ENCODE assay signal across 29 mouse cellular contexts in genomic region chr8:90378036-90378435, GRCm38 (mm10). TPM values are rescaled to one million over a fixed set of nuclear protein-coding genes. Genes with fewer than 3 reads are reported as not detected.
DNase-seq lines count a peak whose midpoint lies in the region; TF ChIP-seq lines count a peak whose summit lies in the region.
"Had no signal": no experiment of that assay in that cellular context is flagged by ENCODE, and none has a peak within 500 bp of the region (broad histone marks: within the 10 kb centered on the region; RNA-seq: fewer than 3 reads in every experiment).

No protein-coding gene starts in this region.

- peak; percentile 14 for DNase-seq in lung, postnatal 36 days
- DNase-seq in lung, postnatal 14 days, result no peak
- DNase-seq in large intestine, adult 2 months (ENCODE audit: low read depth, low spot score), result peak; percentile 90
- no peak for DNase-seq in cerebellum, adult 11 months
- DNase-seq in left cerebral cortex, postnatal 10 days (ENCODE audit: extremely low spot score in 1 of 2, low spot score in 2 of 2), result no peak
- DNase-seq in liver, result no peak
- DNase-seq: adrenal gland, postnatal 14 days; cerebellum, adult 11-12 months; cerebellum, adult 9-11 months; forebrain, postnatal 0 days; gastrocnemius, postnatal 14 days; heart, adult 18-20 months; heart, postnatal 10 days; kidney, adult 9 months; kidney, postnatal 10 days; left cerebral cortex, postnatal 4 days; liver, embryonic 13.5 days; lung, adult 18-20 months; thymus, postnatal 25 days had no signal

- H3K27me3 ChIP-seq in small intestine, adult 2 months (ENCODE audit: control insufficient read depth, insufficient read depth, low read length), result no peaks in the 10 kb centered on the region
- H3K27me3 ChIP-seq: embryonic facial prominence, embryonic 15.5 days; forebrain, embryonic 12.5 days; heart, embryonic 13.5 days; hindbrain, embryonic 15.5 days; liver, embryonic 13.5 days; neural tube, embryonic 13.5 days; stomach, embryonic 15.5 days had no signal

- TF ChIP-seq CTCF in small intestine, adult 2 months (IDR thresholded peaks at IDR 0.05; ENCODE audit: extremely low read depth, insufficient read length, insufficient replicate concordance, low read depth, low read length), result no peak

- intact Hi-C loops in left cerebral cortex, postnatal 10 days (cut with DNase I), result no loop called here

- H3K4me3 ChIP-seq in small intestine, adult 2 months (ENCODE audit: low read depth, low read length), result no peak overlapping the region
- H3K4me3 ChIP-seq: embryonic facial prominence, embryonic 10.5 days; embryonic facial prominence, embryonic 15.5 days; forebrain, embryonic 12.5 days; heart, embryonic 13.5 days; hindbrain, embryonic 10.5 days; hindbrain, embryonic 15.5 days; liver, embryonic 13.5 days; neural tube, embryonic 13.5 days; stomach, embryonic 15.5 days had no signal

- peak overlapping the region; percentile 96 for H3K27ac ChIP-seq in small intestine, adult 2 months (ENCODE audit: insufficient read depth, low read depth, low read length)
- H3K27ac ChIP-seq: embryonic facial prominence, embryonic 10.5 days; embryonic facial prominence, embryonic 15.5 days; forebrain, embryonic 12.5 days; heart, embryonic 13.5 days; hindbrain, embryonic 10.5 days; hindbrain, embryonic 15.5 days; liver, embryonic 13.5 days; neural tube, embryonic 13.5 days; stomach, embryonic 15.5 days had no signal

- no peak for TF ChIP-seq POLR2A in small intestine, adult 2 months (IDR thresholded peaks at IDR 0.05; ENCODE audit: low read depth, low read length)

- H3K36me3 ChIP-seq in small intestine, adult 2 months (ENCODE audit: control insufficient read depth, insufficient read depth, low read length), result no peaks in the 10 kb centered on the region
- H3K36me3 ChIP-seq: embryonic facial prominence, embryonic 10.5 days; embryonic facial prominence, embryonic 15.5 days; forebrain, embryonic 12.5 days; heart, embryonic 13.5 days; hindbrain, embryonic 10.5 days; hindbrain, embryonic 15.5 days; liver, embryonic 13.5 days; neural tube, embryonic 13.5 days; stomach, embryonic 15.5 days had no signal

- 30% methylated on average over 3 of the region's 3 CpGs for WGBS in large intestine, adult 2 months
- WGBS in small intestine, adult 2 months, result 37% methylated on average over 3 of the region's 3 CpGs

- peaks cover 23% of the 10 kb centered on the region; the same call in 1 of the 2 replicates for H3K4me1 ChIP-seq in small intestine, adult 2 months (ENCODE audit: control insufficient read depth, insufficient read depth, insufficient read length, low read length)
- H3K4me1 ChIP-seq: embryonic facial prominence, embryonic 10.5 days; embryonic facial prominence, embryonic 15.5 days; forebrain, embryonic 12.5 days; heart, embryonic 13.5 days; hindbrain, embryonic 10.5 days; hindbrain, embryonic 15.5 days; liver, embryonic 13.5 days; neural tube, embryonic 13.5 days; stomach, embryonic 15.5 days had no signal

RNA-seq across cellular contexts. Expression of gene Tox3, which starts 29.9 kb away (rescaled TPM):
- polyA plus RNA-seq in large intestine, adult 2 months (2012; rRNA removed), result 7.7 and 11.4 TPM in 2 replicates
- polyA plus RNA-seq in small intestine, adult 2 months (2012; rRNA removed), result 9.8 and 19.4 TPM in 2 replicates
- 10 to 100 TPM; 18.0 to 18.5 TPM for total RNA-seq in left cerebral cortex, postnatal 10 days (2021)
- polyA plus RNA-seq: inflammation-experienced regulatory T-cells, adult 6 months had no signal

Comparison
In these comparisons a context has a peak if more than half of its experiments do, and no peak if none do; other contexts are left out.
1. DNase-seq: peak in lung, postnatal 36 days (single experiment) and large intestine, adult 2 months (single experiment); none in lung, postnatal 14 days (single experiment), cerebellum, adult 11 months (single experiment), left cerebral cortex, postnatal 10 days (0 of 2) and liver (single experiment).